Mouse (Mus musculus) cerebellum, adult 2 months (tissue): ENCODE results near the gene Xpr1.

Experiments
- CTCF ChIP-seq: fragments of 200-500 bp; IDR thresholded peaks from 2 replicates; pipeline ENCODE4 v1.5.1; 2011; ENCODE audit warnings: low read depth, mild to moderate bottlenecking, control low read depth, low read length, moderate library complexity, borderline replicate concordance; ENCODE audit not compliant: insufficient read depth
- POLR2A ChIP-seq: fragments of 200-500 bp; IDR thresholded peaks from 2 replicates; pipeline ENCODE4 v1.6.1; 2011; ENCODE audit warnings: low read length, control low read depth, borderline replicate concordance; ENCODE audit not compliant: insufficient read depth

DNA sequence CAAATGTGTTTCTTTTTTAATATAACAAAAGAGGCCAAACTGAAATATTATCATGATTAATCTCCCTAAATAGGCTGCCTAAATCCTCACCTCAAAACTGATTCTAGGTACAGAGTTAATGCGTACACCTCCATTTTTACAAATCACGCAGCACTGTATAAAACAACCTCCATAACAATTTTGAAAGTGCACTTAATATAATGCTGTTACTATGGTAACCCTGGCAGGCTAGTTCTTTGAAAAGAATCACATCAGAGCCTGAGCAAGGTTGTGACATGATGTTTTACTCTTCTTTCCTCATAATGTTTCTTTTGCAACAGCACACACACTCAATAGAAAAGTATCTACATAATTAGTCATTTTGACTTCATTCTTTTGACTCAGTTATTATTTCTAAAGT, 113.8 kb downstream of the Xpr1 start:
- TF ChIP-seq POLR2A: no peak
- TF ChIP-seq CTCF: no peak
